Mouse (Mus musculus): ENCODE measurements around the gene Ece1.

Ece1 gene

DNA sequence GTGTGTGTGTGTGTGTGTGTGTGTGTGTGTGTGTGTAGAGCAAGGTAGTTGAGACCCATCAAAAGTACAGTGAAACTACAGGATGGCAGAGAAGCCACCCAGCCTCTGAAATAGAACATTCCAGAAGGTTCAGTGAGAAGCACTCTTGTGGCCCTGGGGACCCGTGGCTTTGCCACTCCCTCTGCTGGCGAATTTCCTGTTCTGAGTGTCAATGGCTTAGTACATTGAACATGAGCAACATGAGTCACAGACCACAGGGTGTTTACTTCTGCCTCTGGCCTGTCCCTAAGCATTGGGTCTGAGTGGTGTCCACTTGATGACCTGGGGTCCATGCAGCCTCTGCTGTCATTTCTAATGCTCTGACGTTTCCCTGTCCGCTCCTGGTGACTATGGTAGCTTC lies 28.6 kb downstream of the Ece1 start:
- ChIA-PET CTCF (interaction anchor here in 3 of 4 experiments (0.8 to 2.6 kb wide), 6 partner anchors 14 to 166 kb away, joined by 3 to 10 read pairs (median 5); no protein-coding TSS in a partner anchor), POLR2A (interaction anchor here in 2 of 4 experiments (1.5 to 2.1 kb wide), 2 partner anchors 11 to 13 kb away, joined by 4 to 8 read pairs; no protein-coding TSS in a partner anchor)

DNA sequence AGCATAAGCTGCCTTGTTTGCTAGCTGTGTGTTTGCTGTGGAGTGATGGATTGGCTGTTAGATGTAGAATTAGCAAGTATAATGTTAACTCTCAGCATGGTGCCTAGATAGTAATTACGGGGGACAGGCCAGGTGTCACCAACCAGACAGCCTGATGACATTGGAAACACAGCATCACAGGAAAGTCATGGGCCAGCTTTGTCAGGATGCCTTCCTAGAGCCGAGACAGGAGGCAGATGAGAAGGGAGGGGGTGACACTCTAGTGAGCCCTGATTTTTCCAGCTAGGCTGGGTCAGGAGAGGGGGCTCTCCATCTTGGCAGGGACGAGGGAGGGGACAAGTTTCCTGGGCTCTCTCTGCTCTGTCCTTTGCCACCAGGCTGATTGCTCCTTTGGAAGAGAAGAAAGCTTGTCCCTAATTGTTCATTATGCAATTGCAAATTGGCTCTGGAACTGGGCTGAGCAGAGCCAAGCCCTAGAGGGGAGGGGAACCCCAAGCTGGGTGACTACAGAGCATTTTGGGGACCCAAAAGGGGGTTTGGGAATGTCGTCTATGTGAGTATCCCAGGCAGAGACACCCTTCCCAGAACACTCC lies 29.6 kb downstream of the Ece1 start:
- POLR2A ChIA-PET, result interaction anchor here (0.5 to 2.1 kb wide), 23 partner anchors 8 to 801 kb away, joined by 3 to 11 read pairs (median 4); partner anchors contain the start of gene Ece1 (in 2 of the 4)
- CTCF ChIA-PET, result interaction anchor here (0.5 to 2.9 kb wide), 22 partner anchors 13 to 612 kb away, joined by 3 to 16 read pairs (median 5); no protein-coding TSS in a partner anchor

DNA sequence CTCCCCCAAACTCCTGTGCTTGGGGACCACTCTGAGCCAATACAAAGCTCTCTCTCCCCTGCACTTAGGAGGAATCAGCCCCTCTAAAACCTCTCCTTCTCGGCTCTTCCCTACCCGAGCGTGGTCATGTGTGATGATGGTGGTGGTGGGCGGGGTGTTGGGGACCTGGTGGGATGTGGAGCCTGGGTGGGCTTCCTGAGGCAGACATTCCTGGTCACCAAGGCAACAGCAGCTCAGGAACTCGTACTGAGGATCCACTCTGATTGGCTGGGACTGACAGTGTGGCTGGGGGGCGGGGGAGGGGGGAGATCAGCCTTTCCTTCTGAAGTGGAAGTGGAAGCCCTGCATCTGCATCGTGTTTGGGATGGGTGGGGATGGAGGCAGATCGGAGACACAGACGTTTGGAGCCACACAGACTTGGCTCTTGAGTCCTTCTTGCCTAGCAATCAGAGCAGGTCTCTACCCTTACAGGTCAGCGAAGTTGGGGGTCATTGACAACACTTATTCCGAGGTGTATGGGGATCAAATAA lies 30.7 kb downstream of the Ece1 start:
- CTCF ChIA-PET, result interaction anchor here (0.6 to 2.9 kb wide), 15 partner anchors 15 to 98 kb away, joined by 3 to 16 read pairs (median 6); no protein-coding TSS in a partner anchor
- POLR2A ChIA-PET, result interaction anchor here (0.5 to 2.1 kb wide), 17 partner anchors 10 to 550 kb away, joined by 3 to 5 read pairs (median 4); partner anchors contain the start of gene Ece1 (in 3 of the 4)

DNA sequence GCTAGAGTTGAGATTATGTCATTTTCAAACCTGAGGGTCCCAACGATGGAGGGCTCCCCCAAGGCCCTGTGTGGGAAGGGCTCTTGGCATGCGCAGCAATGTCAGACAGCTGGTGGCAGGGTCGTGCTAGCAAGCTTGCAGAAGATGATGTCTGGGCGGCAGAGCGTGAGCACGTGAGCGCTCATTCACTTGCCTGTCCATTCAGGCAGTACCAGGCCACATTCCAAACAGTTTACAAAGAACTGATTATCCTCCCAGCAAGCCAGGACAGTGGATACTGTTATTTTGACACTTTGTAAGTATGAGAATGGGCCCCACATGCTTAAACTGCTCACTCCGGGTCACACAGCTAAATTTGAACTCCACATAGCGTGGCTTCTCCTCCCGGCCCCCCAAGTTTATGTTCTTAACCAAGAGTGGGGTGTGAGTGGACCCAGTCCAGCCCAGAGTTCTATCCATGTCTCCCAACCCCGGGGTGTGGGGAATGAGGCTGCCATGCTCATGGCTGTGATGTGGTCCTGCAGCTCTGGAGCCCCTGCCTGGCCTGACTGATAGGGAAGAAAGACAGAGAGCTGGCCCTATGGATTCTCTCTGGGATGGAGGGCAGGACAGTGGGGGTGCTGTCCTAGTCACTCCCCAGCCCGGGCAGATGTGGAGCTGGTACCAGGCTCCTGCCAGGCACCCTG lies 34.7 kb downstream of the Ece1 start:
- ChIA-PET POLR2A (interaction anchor here in 1 of 4 experiments (1.5 kb wide), 2 partner anchors 12 to 34 kb away, joined by 4 to 5 read pairs; partner anchors contain the start of gene Ece1), CTCF (interaction anchor here in 2 of 4 experiments (0.7 to 2.0 kb wide), 2 partner anchors 31 to 49 kb away, joined by 3 to 6 read pairs; no protein-coding TSS in a partner anchor)

DNA sequence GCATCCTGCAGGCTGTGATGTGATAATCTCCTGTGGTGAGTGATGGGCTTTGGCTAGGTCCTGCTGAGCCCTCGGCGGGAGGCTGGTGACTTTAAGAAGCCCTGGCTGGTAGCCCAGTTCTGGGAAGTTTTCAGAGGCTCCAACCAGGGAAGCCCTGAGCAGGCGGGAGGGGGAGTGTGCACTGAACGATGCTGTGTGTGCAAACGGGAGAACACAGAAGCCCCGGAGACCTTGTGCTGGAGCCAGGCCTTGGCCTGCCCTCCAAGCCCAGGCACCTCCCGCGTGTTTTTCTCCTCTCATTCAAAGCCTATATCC lies 35.2 kb downstream of the Ece1 start:
- POLR2A ChIA-PET, result interaction anchor here in 1 of 4 experiments (1.5 kb wide), 1 partner anchor 35 kb away, joined by 5 read pairs; the partner anchor contains the start of gene Ece1
- CTCF ChIA-PET, result interaction anchor here in 2 of 4 experiments (1.2 to 2.0 kb wide), 2 partner anchors 13 to 48 kb away, joined by 3 to 6 read pairs; no protein-coding TSS in a partner anchor

DNA sequence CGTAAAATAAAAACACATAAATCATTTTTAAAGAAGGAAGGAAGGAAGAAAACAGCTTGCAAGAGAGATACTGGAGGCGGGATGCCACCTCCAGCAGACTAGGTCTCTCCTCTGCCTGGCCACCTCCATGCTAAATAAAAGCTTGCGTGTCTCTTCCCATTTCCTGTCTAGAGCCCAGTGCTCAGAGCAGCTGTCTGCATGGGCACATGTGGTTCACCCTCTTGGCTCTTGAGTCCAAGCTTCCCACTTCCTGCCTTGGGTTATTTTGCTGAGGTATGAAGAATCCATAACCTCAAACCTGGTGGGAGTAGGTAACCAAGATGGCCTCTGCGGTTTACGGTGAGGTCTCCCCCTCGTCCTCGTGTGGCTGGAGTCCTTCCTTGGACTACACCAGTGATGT lies 36.5 kb downstream of the Ece1 start:
- CTCF ChIA-PET, result interaction anchor here in 3 of 4 experiments (0.7 to 2.0 kb wide), 7 partner anchors 11 to 176 kb away, joined by 3 to 7 read pairs (median 4); no protein-coding TSS in a partner anchor
- POLR2A ChIA-PET, result interaction anchor here in 3 of 4 experiments (0.9 to 1.5 kb wide), 4 partner anchors 9 to 36 kb away, joined by 3 to 5 read pairs (median 4); partner anchors contain the start of gene Ece1 (in 1 of the 3)

DNA sequence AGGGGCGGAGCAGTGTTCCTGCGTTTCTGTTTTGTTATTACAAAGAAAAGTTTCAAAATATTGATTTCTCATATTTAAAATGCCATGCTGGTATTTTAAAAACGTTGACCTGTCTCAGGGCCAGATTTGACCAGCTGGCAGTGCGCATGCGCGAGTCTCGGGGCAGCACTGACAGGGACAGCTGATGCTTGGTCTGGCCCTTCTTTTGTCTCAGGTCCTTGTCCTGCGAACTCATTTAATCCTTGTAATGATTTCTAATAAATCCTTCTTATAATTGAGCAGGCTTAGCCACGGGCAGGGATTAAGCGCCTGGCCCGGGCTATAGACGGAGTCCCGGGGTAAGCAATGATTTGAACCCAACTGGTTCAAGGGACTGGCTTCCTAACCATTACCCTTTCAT lies 40.2 kb downstream of the Ece1 start:
- ChIA-PET CTCF (interaction anchor here in 1 of 4 experiments (0.6 to 1.2 kb wide), 3 partner anchors 10 to 149 kb away, joined by 3 to 5 read pairs (median 4); no protein-coding TSS in a partner anchor), POLR2A (interaction anchor here in 1 of 4 experiments (0.6 to 2.4 kb wide), 4 partner anchors 10 to 66 kb away, joined by 3 to 8 read pairs (median 3); no protein-coding TSS in a partner anchor)

DNA sequence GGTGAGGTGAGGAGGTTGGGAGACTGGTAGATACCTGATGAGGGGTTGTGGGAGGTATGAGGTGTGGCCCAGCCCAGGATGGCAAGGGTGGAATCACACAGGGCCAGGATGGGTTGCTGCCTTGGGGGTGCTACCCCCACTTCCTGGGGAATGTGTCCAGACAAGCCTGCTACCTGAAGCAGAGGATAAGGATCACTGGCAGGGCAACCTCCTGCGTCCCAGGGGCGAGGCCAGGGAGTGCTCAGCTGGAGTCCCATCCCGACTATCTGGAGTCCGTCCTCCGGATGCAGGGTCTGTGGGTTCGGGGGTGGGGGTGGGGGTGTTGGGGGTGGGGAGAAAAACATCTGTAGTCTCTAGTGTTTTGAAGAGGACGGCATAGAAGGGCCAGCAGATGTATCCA lies 40.8 kb downstream of the Ece1 start:
- ChIA-PET POLR2A (interaction anchor here in 2 of 4 experiments (0.7 to 2.4 kb wide), 6 partner anchors 11 to 402 kb away, joined by 3 to 8 read pairs (median 3); no protein-coding TSS in a partner anchor), CTCF (interaction anchor here in 1 of 4 experiments (1.4 kb wide), 1 partner anchor 43 kb away, joined by 3 read pairs; no protein-coding TSS in a partner anchor)

DNA sequence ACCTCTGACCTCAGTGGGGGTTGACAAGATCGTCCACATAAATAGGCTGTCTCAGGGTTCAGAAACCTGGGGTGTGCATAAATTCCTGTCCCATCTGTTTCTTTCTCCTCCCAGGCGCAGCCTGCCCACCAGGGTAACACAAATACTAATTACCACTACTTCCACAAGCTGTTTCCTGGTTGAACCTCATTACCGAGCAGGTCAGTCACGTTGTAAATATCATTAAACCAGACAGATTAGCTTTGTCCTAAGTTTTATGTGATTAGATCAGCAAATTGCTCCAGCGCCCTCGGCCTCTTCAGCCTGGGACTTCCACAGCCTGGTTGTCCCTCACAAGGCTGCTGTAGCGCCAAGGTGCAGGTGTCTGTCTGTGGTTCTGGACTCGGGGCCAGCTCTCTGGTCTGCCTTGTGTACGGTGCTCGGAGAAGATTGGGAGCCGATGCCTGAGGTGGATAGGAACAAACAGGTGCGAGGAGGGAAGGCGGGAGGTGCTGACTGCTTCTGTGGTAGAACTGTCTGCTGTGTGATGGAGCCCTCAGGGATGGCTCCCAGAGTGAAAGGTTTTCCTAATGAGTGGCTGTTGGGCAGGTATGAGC lies 43.0 kb downstream of the Ece1 start:
- ChIA-PET POLR2A (interaction anchor here in 3 of 4 experiments (0.6 to 2.4 kb wide), 6 partner anchors 9 to 166 kb away, joined by 3 to 7 read pairs (median 3); partner anchors contain the start of gene Ece1 (in 1 of the 3)), CTCF (interaction anchor here in 2 of 4 experiments (0.8 to 2.2 kb wide), 3 partner anchors 14 to 69 kb away, joined by 3 to 5 read pairs (median 5); no protein-coding TSS in a partner anchor)

DNA sequence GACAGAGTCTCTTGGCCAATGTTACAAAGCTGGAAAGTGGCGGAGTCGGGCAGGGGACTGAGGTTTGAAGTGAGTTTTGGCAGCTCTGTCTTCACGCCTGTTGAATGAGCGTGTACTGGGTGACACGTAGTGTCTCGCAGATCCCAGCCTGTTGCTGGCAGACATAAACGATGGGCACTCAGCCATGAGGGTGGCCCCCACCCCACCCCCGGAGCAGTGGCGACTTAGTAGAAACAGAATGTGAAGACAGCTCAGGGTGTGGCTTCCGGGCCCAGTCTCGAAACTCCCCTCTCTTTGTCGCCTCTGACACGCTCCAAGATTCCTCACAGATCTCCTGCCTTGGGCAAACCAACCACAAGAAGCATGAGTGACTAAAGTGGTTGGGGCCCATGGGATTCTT lies 45.9 kb downstream of the Ece1 start:
- POLR2A ChIA-PET, result interaction anchor here in 3 of 4 experiments (0.7 to 2.7 kb wide), 10 partner anchors 8 to 188 kb away, joined by 3 to 9 read pairs (median 4); partner anchors contain the start of gene Ece1 (in 1 of the 3)
- CTCF ChIA-PET, result interaction anchor here in 3 of 4 experiments (0.6 to 3.9 kb wide), 13 partner anchors 13 to 72 kb away, joined by 3 to 28 read pairs (median 6); partner anchors contain the start of gene Ece1 (in 1 of the 3)

DNA sequence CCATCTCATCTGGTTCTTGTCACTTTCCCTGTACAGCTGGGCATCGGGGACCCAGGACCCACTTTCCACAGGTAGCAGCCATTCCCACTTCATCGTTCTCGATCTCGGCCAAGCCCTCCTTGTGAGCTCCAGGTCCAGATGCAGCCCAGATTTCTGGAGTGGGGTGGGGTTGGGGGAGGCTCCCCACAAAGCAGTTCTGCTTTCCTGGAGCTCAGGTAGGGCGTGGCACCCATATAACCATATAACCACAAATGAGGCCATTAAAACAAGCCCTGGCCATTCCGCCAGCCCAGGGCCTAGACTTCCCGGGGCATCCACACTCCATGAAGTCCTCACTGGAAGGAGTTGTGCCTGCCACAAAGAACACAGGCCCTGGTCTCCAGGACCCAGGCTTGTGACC lies 46.5 kb downstream of the Ece1 start:
- POLR2A ChIA-PET, result interaction anchor here in 3 of 4 experiments (0.7 to 2.7 kb wide), 11 partner anchors 8 to 189 kb away, joined by 3 to 9 read pairs (median 4); partner anchors contain the start of gene Ece1 (in 1 of the 3)

DNA sequence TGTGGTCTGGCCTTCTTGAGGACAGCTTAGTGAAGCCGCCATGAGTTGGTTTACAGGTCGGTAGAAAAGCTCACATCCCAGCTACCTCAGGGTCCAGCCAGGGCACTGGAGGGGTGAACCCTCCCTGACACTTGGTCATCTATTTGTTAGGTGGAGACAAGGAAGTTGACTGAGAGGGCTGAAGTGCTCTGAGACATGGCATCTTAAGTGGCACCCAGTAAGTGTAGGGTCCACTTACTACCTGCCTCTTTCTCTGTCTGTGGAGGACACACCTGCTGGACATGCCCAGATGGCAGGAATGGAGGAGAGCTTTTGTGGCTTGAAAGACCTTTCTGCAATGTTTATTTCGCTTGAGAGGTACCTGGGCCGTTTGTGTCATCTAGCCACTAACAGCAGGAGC lies 46.9 kb downstream of the Ece1 start:
- ChIA-PET POLR2A (interaction anchor here in 3 of 4 experiments (0.5 to 2.7 kb wide), 16 partner anchors 9 to 956 kb away, joined by 3 to 9 read pairs (median 4); partner anchors contain the start of gene Ece1 (in 1 of the 3)), CTCF (interaction anchor here (0.6 to 3.9 kb wide), 40 partner anchors 11 to 199 kb away, joined by 3 to 28 read pairs (median 4); partner anchors contain the start of gene Ece1 (in 1 of the 4))

More for the DNA sequence above, 46.5 kb downstream of the Ece1 start:
- CTCF ChIA-PET, result interaction anchor here (0.6 to 3.9 kb wide), 21 partner anchors 13 to 199 kb away, joined by 3 to 28 read pairs (median 6); partner anchors contain the start of gene Ece1 (in 2 of the 4)

DNA sequence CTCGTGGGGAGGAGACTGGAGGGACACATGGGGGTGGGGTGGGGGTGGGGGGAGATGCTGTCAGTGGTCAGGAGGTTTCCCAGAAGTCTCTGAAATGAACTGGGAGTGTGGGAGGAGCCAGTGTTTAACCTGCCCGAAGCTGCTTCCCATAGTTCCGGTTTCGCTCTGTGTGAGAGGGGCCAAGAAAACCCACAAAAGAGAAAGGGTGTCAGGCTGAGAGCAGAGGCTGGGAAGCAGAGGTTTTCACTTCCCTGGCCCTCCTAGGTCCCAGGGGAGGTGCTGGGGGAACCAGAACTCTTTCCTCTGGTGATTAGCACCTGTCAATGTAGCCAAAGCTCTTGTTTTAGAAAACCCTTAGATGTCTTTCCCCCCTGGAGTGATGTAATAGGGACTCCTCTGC lies 47.4 kb downstream of the Ece1 start:
- CTCF ChIA-PET, result interaction anchor here (0.5 to 3.9 kb wide), 51 partner anchors 11 to 548 kb away, joined by 3 to 28 read pairs (median 4); partner anchors contain the start of gene Ece1 (in 1 of the 4)

DNA sequence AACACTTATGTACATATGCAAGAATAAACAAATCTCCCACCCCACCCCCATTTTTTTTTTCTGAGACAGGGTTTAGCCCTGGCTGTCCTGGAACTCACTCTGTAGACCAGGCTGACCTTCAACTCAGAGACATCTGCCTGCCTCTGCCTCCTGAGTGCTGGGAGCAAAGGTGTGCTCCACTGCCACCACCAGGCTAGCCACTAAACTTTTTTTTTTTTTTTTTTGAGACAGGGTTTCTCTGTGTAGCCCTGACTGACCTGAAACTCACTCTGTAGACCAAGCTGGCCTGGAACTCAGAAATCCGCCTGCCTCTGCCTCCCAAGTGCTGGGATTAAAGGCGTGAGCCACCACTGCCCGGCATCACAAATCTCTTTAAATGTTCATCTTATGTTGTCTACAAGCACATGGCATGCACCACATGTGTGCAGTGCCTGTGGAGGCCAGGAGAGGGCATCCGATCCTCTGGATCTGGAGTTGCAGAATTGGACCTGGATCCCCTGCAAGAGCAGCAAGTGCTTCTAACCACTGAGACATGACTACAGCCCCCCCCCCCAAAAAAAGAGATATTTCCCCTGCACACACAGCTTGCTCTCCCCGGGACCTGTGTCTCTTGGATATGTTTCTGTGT lies 48.5 kb downstream of the Ece1 start:
- POLR2A ChIA-PET, result interaction anchor here in 3 of 4 experiments (0.5 to 2.7 kb wide), 10 partner anchors 10 to 192 kb away, joined by 3 to 9 read pairs (median 3); partner anchors contain the start of gene Ece1 (in 1 of the 3)
- CTCF ChIA-PET, result interaction anchor here (0.5 to 3.9 kb wide), 36 partner anchors 12 to 1663 kb away, joined by 3 to 28 read pairs (median 4); partner anchors contain the start of genes Ece1 (in 1 of the 4) and Hp1bp3 (in 1 of the 4)

More for the DNA sequence above, 47.4 kb downstream of the Ece1 start:
- POLR2A ChIA-PET, result interaction anchor here in 3 of 4 experiments (0.5 to 2.7 kb wide), 15 partner anchors 10 to 956 kb away, joined by 3 to 9 read pairs (median 3); partner anchors contain the start of gene Ece1 (in 1 of the 3)

DNA sequence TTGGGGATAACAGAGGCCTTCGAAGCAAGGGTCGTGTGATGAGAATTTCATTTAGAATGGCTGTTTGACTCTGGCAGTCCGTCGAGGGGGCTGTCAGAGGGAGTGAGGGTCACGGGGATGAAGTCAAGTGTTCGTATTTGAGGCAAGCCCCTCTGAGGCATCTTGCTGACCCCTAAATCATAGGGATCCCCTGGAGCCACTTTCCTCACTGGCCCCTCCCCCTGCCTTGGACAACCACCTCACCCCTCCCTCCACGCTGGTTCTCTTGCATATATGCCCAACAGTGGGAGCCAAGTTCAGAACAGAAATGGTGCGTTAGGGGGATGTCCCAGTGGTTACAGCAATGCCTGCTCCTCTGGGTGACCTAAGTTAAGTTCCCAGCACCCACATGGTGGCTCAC lies 49.6 kb downstream of the Ece1 start:
- ChIA-PET POLR2A (interaction anchor here in 1 of 4 experiments (1.1 kb wide), 1 partner anchor 49 kb away, joined by 6 read pairs; the partner anchor contains the start of gene Ece1), CTCF (interaction anchor here in 2 of 4 experiments (0.8 to 3.9 kb wide), 7 partner anchors 10 to 54 kb away, joined by 3 to 28 read pairs (median 4); no protein-coding TSS in a partner anchor)

DNA sequence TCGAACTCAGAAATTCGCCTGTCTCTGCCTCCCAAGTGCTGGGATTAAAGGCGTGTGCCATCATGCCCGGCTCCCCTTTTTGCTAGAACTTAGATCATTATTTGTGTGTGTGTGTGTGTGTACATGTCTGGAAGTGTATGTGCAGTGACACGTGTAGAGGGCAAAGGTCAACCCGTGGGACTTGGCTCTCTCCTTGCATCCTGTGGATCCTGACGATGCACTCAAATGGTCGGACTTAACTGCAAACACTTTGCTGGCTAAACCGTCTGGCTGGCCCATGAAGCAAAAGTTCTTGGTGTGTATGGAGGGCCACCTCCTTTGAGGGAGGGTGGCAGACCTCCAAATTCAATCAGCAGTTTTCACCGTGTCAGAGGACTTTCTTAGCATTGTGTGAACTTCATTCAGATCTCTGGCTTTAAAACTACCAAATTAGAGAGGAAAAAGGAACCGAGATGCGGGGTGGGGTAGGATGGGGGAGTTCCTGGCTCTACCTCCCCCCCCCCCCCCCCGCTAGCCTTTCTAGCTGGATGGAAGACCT lies 50.8 kb downstream of the Ece1 start:
- ChIA-PET POLR2A (interaction anchor here (0.5 to 2.0 kb wide), 8 partner anchors 16 to 1680 kb away, joined by 3 to 7 read pairs (median 4); no protein-coding TSS in a partner anchor), CTCF (interaction anchor here in 3 of 4 experiments (0.6 to 2.4 kb wide), 8 partner anchors 11 to 193 kb away, joined by 3 to 9 read pairs (median 4); no protein-coding TSS in a partner anchor)

All from embryonic stem cell, embryonic (primary cell).